Mouse (Mus musculus) R1 (cell line): ENCODE results near the gene Rin3.

Experiments used
- DNase-seq: peaks from one replicate; pipeline ENCODE4 v3.0.0-alpha.2; 2018; ENCODE audit warnings: low read depth, low spot score

Gene Rin3

GRCm38 (mm10) chr12:102280867-102281503 lies 1.9 kb upstream of the Rin3 start:
- no peak for DNase-seq

GRCm38 (mm10) chr12:102282126-102282525 lies 722 bp upstream of the Rin3 start:
- no peak for DNase-seq

- DNase-seq: peak; percentile 67
Observed at GRCm38 (mm10) chr12:102283483-102284266, 827 bp downstream of the Rin3 start.

- DNase-seq: no peak
Observed at GRCm38 (mm10) chr12:102284267-102284610, 1.4 kb downstream of the Rin3 start.

- DNase-seq: no peak
Observed at GRCm38 (mm10) chr12:102284618-102285159, 1.8 kb downstream of the Rin3 start.

- DNase-seq: no peak
Observed at GRCm38 (mm10) chr12:102285318-102285717, 2.5 kb downstream of the Rin3 start.

- DNase-seq: no peak
Observed at GRCm38 (mm10) chr12:102285779-102286178, 2.9 kb downstream of the Rin3 start.

- no peak for DNase-seq
Observed at GRCm38 (mm10) chr12:102286681-102287414, 4.0 kb downstream of the Rin3 start.

- no peak for DNase-seq
Observed at GRCm38 (mm10) chr12:102287904-102288602, 5.2 kb downstream of the Rin3 start.

- no peak for DNase-seq
Observed at GRCm38 (mm10) chr12:102288846-102289245, 6.0 kb downstream of the Rin3 start.

GRCm38 (mm10) chr12:102289568-102289967 lies 6.7 kb downstream of the Rin3 start:
- DNase-seq: no peak

- DNase-seq: no peak
Observed at GRCm38 (mm10) chr12:102290662-102291061, 7.8 kb downstream of the Rin3 start.

GRCm38 (mm10) chr12:102291686-102292085 lies 8.8 kb downstream of the Rin3 start:
- no peak for DNase-seq

- no peak for DNase-seq
Observed at GRCm38 (mm10) chr12:102292501-102293215, 9.8 kb downstream of the Rin3 start.

- DNase-seq: no peak
Observed at GRCm38 (mm10) chr12:102294634-102295033, 11.8 kb downstream of the Rin3 start.

GRCm38 (mm10) chr12:102295230-102295629 lies 12.4 kb downstream of the Rin3 start:
- no peak for DNase-seq

GRCm38 (mm10) chr12:102295662-102296061 lies 12.8 kb downstream of the Rin3 start:
- no peak for DNase-seq

- DNase-seq: no peak
Observed at GRCm38 (mm10) chr12:102296361-102296760, 13.5 kb downstream of the Rin3 start.

GRCm38 (mm10) chr12:102296967-102297366 lies 14.1 kb downstream of the Rin3 start:
- no peak for DNase-seq

- no peak for DNase-seq
Observed at GRCm38 (mm10) chr12:102299209-102299608, 16.4 kb downstream of the Rin3 start.

GRCm38 (mm10) chr12:102301585-102301984 lies 18.7 kb downstream of the Rin3 start:
- no peak for DNase-seq
